Mouse (Mus musculus) cerebral cortex, adult 2 months (tissue): ENCODE data around the gene Hdac9.

Experiments
- WGBS: fragments of 180-500 bp; shearing (Covaris S2); methylation state at CpG from one replicate; pipeline ENCODE4 v1.1.7; 2018; 5-methylcytosine and 5-hydroxymethylcytosine counted together

The Hdac9 gene

GRCm38 (mm10) chr12:34327111-34327510 is 589.8 kb downstream of the Hdac9 start:
- WGBS = 93% methylated on average over 1 of the region's 1 CpGs

- 86% methylated on average over 15 of the region's 15 CpGs for WGBS
Measured at GRCm38 (mm10) chr12:34312113-34312719, 604.7 kb downstream of the Hdac9 start.

- 74% methylated on average over 3 of the region's 3 CpGs for WGBS
Measured at GRCm38 (mm10) chr12:34305453-34305852, 611.4 kb downstream of the Hdac9 start.

GRCm38 (mm10) chr12:34292346-34292745 is 624.5 kb downstream of the Hdac9 start:
- 48% methylated on average over 7 of the region's 7 CpGs for WGBS

- 88% methylated on average over 2 of the region's 2 CpGs for WGBS
Measured at GRCm38 (mm10) chr12:34287218-34287617, 629.7 kb downstream of the Hdac9 start.

GRCm38 (mm10) chr12:34284396-34284795 is 632.5 kb downstream of the Hdac9 start:
- WGBS = 87% methylated on average over 3 of the region's 3 CpGs

- WGBS = 80% methylated on average over 12 of the region's 12 CpGs
Measured at GRCm38 (mm10) chr12:34278822-34279221, 638.1 kb downstream of the Hdac9 start.

- WGBS = 90% methylated on average over 1 of the region's 1 CpGs
Measured at GRCm38 (mm10) chr12:34273816-34274215, 643.1 kb downstream of the Hdac9 start.

- whole genome bisulfite sequencing = 83% methylated on average over 6 of the region's 6 CpGs
Measured at GRCm38 (mm10) chr12:34270096-34270495, 646.8 kb downstream of the Hdac9 start.

- 75% methylated on average over 13 of the region's 13 CpGs for WGBS
Measured at GRCm38 (mm10) chr12:34269472-34270040, 647.3 kb downstream of the Hdac9 start.

- 84% methylated on average over 4 of the region's 4 CpGs for WGBS
Measured at GRCm38 (mm10) chr12:34259651-34260050, 657.2 kb downstream of the Hdac9 start.

- WGBS = 71% methylated on average over 1 of the region's 1 CpGs
Measured at GRCm38 (mm10) chr12:34249160-34249559, 667.7 kb downstream of the Hdac9 start.

GRCm38 (mm10) chr12:34248193-34249121 is 668.4 kb downstream of the Hdac9 start:
- WGBS = 83% methylated on average over 18 of the region's 18 CpGs

GRCm38 (mm10) chr12:34238796-34239195 is 678.1 kb downstream of the Hdac9 start:
- WGBS = 93% methylated on average over 3 of the region's 3 CpGs

- WGBS = 66% methylated on average over 4 of the region's 4 CpGs
Measured at GRCm38 (mm10) chr12:34231621-34232150, 685.2 kb downstream of the Hdac9 start.

- WGBS = 71% methylated on average over 2 of the region's 2 CpGs
Measured at GRCm38 (mm10) chr12:34224505-34224904, 692.4 kb downstream of the Hdac9 start.

GRCm38 (mm10) chr12:34221014-34221413 is 695.9 kb downstream of the Hdac9 start:
- WGBS = 87% methylated on average over 9 of the region's 9 CpGs

GRCm38 (mm10) chr12:34220051-34220926 is 696.6 kb downstream of the Hdac9 start:
- 61% methylated on average over 9 of the region's 9 CpGs for WGBS

- WGBS = 95% methylated on average over 2 of the region's 2 CpGs
Measured at GRCm38 (mm10) chr12:34218561-34218960, 698.3 kb downstream of the Hdac9 start.

GRCm38 (mm10) chr12:34215023-34216020 is 701.6 kb downstream of the Hdac9 start:
- WGBS = 77% methylated on average over 17 of the region's 17 CpGs
